In the genomic region with DNA sequence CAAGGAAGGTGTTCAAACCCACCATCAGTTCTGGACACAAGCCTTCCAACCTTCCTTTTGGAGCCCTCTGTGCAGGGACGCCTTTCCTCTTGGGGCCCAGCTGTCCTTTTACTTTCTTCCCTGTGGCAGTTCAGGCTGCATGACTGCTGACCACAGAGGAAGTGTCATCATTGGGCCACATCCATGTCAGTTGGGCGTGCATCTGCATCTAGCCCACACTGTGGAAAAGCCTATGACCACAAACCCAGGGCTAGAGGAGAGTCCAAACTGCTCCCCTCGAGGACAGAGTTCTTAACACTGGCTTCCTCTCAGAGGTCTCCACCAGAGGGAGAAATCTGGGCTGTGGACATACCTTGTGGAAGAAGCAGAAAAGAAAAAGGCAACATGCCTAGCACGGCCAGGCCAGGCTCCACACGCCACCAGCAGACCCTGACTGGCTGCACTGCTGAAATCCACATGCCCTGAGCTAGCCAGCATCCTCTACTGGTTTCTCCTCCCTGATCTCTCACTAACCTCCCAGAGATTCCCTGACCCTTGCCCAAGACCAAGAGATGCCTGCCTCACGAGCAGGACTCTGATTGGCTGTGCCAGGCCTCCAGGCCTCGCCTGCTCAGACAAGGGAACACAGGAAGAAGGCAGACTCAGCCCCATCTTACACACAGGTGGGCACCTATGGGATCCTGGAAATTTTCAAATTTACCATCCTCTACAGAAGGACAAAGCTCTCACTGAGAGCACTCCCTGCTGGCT, we compare ENCODE assay signal across 9 mouse cellular contexts.
DNase-seq lines count a peak whose midpoint lies in the region; ATAC-seq and TF ChIP-seq lines count a peak whose summit lies in the region.
"Had no signal": no experiment of that assay in that cellular context is flagged by ENCODE, and none has a peak within 500 bp of the region (broad histone marks: within the 10 kb centered on the region; RNA-seq: fewer than 3 reads in every experiment).

No protein-coding gene starts in this region.

- no peak; the same call in 1 of the 2 replicates for ATAC-seq in kidney, postnatal 0 days (replicated peaks; ENCODE audit: low FRiP score, low read depth)
- ATAC-seq: forebrain, postnatal 0 days had no signal

- H3K27me3 ChIP-seq in kidney, postnatal 0 days (ENCODE audit: insufficient read depth, low read length), result no peaks in the 10 kb centered on the region
- no peaks in the 10 kb centered on the region for H3K27me3 ChIP-seq in embryonic facial prominence, embryonic 10.5 days (replicated peaks; ENCODE audit: low read depth, poor library complexity, severe bottlenecking)
- no peaks in the 10 kb centered on the region for H3K27me3 ChIP-seq in limb, embryonic 10.5 days (ENCODE audit: low read depth, poor library complexity, severe bottlenecking)

- no peaks in the 10 kb centered on the region for H3K36me3 ChIP-seq in kidney, postnatal 0 days (ENCODE audit: insufficient read depth, low read length)
- peaks cover 4% of the 10 kb centered on the region; the same call in 1 of the 2 replicates for H3K36me3 ChIP-seq in embryonic facial prominence, embryonic 10.5 days (replicated peaks)
- peaks cover 3% of the 10 kb centered on the region; the same call in 1 of the 2 replicates for H3K36me3 ChIP-seq in limb, embryonic 10.5 days

- H3K4me1 ChIP-seq in kidney, postnatal 0 days (replicated peaks; ENCODE audit: insufficient read depth, low read length), result peaks cover 20% of the 10 kb centered on the region
- H3K4me1 ChIP-seq in embryonic facial prominence, embryonic 10.5 days, result peaks cover 48% of the 10 kb centered on the region
- peaks cover 10% of the 10 kb centered on the region for H3K4me1 ChIP-seq in limb, embryonic 10.5 days

- no peak for DNase-seq in kidney, postnatal 0 days (ENCODE audit: low spot score)
- no peak for DNase-seq in kidney, postnatal 14 days
- no peak for DNase-seq in embryonic facial prominence, embryonic 10.5 days (ENCODE audit: low spot score)
- no peak for DNase-seq in limb, embryonic 10.5 days (ENCODE audit: low spot score)
- peak; percentile 32 to 62 for DNase-seq in natural killer cell, adult 2 months (ENCODE audit: low spot score in 2 of 2)
- DNase-seq in adrenal gland, adult 8-10 months, result no peak
- DNase-seq in cerebellum, adult 11-12 months, result no peak
- DNase-seq: cerebellum, adult 9-10 months; forebrain, postnatal 0 days had no signal

- H3K27ac ChIP-seq in kidney, postnatal 0 days, result no peak overlapping the region
- H3K27ac ChIP-seq in embryonic facial prominence, embryonic 10.5 days (replicated peaks), result 0 out of 2 replicates have a peak overlapping the region, but pooled peaks have one; percentile 31
- H3K27ac ChIP-seq in limb, embryonic 10.5 days, result 0 out of 2 replicates have a peak overlapping the region, but pooled peaks have one; percentile 42

- peak; percentile 34; the same call in 1 of the 2 replicates for TF ChIP-seq CTCF in kidney, postnatal 0 days (IDR thresholded peaks at IDR 0.05; ENCODE audit: low read depth)

- H3K4me3 ChIP-seq in kidney, postnatal 0 days (replicated peaks; ENCODE audit: low read depth, low read length), result no peak overlapping the region
- no peak overlapping the region for H3K4me3 ChIP-seq in embryonic facial prominence, embryonic 10.5 days
- H3K4me3 ChIP-seq in limb, embryonic 10.5 days, result no peak overlapping the region

- 72% methylated on average over 7 of the region's 7 CpGs for WGBS in kidney, postnatal 0 days
- WGBS in embryonic facial prominence, embryonic 10.5 days, result 81% methylated on average over 7 of the region's 7 CpGs
- 87% methylated on average over 7 of the region's 7 CpGs for WGBS in limb, embryonic 10.5 days

- no peak overlapping the region for H3K4me2 ChIP-seq in kidney, postnatal 0 days (ENCODE audit: low read length)

- no peaks in the 10 kb centered on the region for H3K9me3 ChIP-seq in kidney, postnatal 0 days (replicated peaks; ENCODE audit: low read length)
- H3K9me3 ChIP-seq in embryonic facial prominence, embryonic 10.5 days, result no peaks in the 10 kb centered on the region
- H3K9me3 ChIP-seq in limb, embryonic 10.5 days (replicated peaks), result no peaks in the 10 kb centered on the region

- no peak overlapping the region for H3K9ac ChIP-seq in kidney, postnatal 0 days (ENCODE audit: low read depth, low read length)
- H3K9ac ChIP-seq: forebrain, postnatal 0 days had no signal

Comparison
In these comparisons a context has a peak if more than half of its experiments do, and no peak if none do; other contexts are left out.
1. DNase-seq: peak in natural killer cell, adult 2 months (2 of 2); none in kidney, postnatal 0 days (single experiment), kidney, postnatal 14 days (single experiment), embryonic facial prominence, embryonic 10.5 days (single experiment), limb, embryonic 10.5 days (single experiment), adrenal gland, adult 8-10 months (single experiment) and cerebellum, adult 11-12 months (single experiment).